Mouse (Mus musculus) telencephalon, adult 2 months (tissue): ENCODE data around the gene Olfr714.
"Not testable (repeated sequence)": the region's sequence is repeated elsewhere in the genome, so short reads cannot be mapped to it uniquely, and the experiment has no call there.

Experiments used
- DNase-seq: peaks from one replicate; pipeline ENCODE4 v3.0.0-alpha.2; 2011; ENCODE audit warnings: low read depth, low spot score

Gene Olfr714

DNA sequence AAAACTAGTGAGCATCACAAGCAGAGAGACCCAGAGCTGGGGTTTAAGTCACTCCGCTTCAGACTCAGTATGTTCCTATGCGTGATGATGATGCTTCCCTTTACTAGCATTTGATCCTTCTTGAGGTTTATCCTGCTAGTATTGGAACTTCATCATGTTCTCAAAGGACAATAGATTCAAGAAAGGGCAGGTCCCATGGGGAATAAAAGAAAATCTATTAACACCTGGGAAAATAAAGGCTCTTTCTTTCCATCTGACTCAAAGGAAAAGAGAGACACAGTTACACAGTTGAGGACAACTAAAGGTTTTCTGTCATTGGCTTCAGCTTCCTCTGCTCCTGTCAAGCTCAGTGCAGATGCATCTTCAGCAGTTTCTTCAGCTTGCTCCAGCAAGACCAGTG, at the start of gene Olfr714:
Gene Olfr714 (plus strand): TSS at position 301 of the 400 bp plus-strand sequence.
- no peak for DNase-seq

DNA sequence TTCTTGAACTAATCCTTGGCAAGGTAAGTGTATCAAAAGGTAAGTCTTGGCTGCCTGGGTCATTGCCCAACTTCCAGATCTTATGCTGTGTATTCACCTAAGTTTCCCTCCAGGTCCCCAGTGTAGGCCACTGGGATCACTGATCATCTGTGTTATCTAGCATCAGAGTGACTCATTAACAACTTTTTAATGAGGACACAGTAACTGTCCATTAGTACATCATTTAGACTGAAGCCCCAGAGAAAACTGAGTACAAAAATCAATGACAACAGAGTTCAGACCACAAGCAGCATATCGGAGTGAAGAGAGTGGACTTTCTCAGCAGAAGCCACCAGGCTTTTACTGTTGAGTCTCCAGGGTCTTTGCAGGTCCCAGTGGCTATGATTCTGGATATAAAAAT, 39.9 kb upstream of the Olfr714 start, which contains the start of gene Olfr713:
Gene Olfr713 (plus strand): TSS at position 301 of the 400 bp plus-strand sequence.
- no peak for DNase-seq

DNA sequence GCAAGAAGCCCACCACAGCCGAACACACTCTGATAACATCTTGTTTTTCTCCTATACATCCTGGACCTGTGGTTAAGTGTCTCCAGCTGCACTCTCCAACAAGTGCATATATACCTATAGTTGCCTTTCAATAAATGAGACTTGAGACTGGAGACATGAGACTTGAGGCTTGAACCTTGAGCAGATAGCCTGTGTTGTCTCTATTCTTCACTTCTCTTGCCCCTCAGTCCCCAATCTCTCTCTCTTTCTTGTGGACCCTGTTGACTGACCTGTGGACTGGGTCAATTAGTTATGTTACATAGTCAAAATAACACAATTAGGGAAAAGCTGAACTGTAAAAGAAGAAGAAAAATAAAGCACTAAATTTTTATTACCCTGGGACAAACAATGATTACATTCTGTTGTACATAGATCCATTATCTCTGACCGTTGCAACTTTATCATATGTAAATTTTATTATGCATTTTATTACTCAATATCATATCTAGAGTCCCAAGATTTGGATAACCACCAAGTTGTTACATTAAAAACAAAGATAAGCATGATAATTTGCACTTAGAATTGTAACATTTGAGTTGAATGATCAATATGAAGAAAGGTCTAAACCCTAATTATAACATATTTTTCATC, 30.7 kb upstream of the Olfr714 start:
- no peak for DNase-seq

DNA sequence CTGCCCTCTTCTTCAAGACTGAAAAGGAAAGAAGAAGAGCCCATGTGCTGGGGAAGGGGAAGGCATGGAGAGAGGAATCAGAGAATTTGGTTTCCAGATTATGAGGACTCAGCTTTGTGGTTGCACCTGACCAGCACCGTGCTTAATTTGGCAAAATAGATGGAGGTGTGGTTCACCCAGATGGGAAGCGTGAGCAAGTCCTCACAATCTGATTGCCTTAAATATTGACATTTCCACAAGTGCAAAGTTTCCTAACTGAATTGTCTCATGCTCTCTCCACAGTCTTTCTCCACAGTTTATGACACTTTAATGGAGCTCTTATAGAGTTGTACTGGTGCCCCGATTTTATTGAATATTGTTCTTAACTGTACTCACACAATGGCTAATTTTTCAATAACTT, 27.6 kb upstream of the Olfr714 start:
- DNase-seq: no peak

DNA sequence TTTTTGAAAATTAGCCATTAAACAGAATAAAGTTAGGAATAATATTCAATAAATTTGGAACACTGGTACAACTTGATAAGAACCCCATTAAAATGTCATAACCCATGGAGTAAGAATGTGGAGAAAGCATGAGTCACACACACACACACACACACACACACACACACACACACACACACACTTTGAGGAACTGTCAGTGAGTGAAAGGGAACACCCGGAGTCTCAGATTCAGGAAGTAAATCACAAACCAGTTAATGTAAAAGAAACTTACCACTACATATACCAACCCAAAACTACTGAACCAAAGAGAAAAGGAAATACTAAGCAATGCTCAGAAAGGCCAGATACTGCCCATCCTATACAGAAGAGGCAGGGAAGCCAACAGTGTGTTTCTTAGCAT, 26.4 kb upstream of the Olfr714 start:
- DNase-seq: no peak

DNA sequence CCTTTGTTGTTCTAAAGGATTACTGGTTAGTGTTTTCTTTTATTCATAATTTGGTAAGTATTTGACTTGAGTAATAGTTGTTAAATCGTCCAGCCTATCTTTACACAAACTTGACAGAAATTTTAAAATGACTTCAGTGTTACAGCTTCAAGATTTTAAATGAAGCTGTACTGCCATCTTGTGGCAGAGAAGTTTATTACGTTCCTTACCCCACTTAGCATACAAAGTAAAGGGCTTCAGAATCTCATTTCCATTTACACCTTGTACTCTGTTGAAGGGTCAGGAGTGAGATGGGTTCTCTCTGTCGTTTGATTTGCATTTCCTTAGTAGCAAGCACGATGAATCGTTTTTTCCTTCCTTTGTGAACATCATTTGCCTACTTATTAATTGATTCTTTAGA, 24.9 kb upstream of the Olfr714 start:
- peak; percentile 3 for DNase-seq

DNA sequence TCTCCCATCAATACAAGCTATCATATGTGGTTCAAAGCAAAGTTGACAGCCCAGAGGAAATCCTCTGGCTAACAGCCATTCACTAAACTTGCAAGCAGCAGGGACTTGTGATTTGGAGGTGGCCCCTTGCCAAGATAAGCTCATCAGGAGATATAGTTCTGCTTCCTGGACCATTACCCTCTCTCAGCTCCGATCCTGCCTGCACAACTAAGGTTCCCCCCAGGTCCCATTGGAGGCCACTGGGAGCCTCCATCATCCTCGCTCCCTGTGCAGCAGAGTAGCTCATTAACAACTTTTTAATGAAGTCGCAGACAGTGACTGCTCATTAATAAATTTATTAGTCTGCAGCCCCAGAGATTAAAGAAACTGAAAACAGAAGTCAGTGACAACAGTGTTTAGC, 23.2 kb upstream of the Olfr714 start:
- DNase-seq: no peak

DNA sequence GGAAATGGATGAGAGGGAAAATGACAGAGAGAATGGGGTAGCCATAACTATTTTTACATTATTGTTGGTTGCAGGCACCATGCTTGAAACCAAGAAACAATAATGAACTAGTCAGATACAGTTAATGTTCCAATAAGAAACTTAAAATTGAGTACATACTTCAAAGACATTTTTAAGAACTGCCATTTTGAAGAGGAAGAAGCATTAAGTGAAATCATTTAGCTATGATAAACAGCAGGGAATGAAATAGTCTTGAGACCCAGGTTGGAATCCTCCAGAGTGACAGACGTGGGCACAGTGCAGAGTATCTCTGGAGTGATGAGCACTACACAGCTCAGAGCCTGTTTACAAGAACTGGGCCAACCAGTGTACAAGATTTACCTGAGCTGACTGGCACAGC, 22.1 kb downstream of the Olfr714 start, which contains the start of gene Olfr17:
Gene Olfr17 (plus strand): TSS at position 301 of the 400 bp plus-strand sequence.
- no peak for DNase-seq

DNA sequence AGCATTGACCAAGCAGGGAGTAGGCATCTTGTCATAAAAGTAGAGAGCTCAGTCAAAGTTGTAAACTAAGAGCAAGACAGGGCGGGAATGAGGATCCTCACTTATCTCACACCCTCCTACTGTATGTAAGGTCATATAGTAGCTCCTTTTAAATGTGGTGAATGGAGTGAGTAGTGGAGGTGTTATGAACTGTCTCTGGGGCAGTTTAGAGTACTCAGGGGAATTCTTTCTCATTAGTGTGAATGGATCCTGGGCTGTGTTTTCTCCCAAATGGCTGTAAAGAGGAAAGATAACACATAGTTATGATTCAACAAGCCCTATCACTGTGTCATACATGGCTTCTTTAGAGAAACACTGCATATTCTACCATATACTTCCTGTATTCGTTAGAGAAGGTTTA, 39.5 kb downstream of the Olfr714 start, which contains the start of gene Olfr715b:
Gene Olfr715b (minus strand): TSS at position 101 of the 400 bp plus-strand sequence.
- DNase-seq: not testable (repeated sequence)
